Mouse (Mus musculus): ENCODE measurements around the gene Crb2. TPM values are rescaled to one million over a fixed set of nuclear protein-coding genes. Genes with fewer than 3 reads are reported as not detected.

The Crb2 gene
- total and polyA plus RNA-seq, 3 experiments = not detected

DNA sequence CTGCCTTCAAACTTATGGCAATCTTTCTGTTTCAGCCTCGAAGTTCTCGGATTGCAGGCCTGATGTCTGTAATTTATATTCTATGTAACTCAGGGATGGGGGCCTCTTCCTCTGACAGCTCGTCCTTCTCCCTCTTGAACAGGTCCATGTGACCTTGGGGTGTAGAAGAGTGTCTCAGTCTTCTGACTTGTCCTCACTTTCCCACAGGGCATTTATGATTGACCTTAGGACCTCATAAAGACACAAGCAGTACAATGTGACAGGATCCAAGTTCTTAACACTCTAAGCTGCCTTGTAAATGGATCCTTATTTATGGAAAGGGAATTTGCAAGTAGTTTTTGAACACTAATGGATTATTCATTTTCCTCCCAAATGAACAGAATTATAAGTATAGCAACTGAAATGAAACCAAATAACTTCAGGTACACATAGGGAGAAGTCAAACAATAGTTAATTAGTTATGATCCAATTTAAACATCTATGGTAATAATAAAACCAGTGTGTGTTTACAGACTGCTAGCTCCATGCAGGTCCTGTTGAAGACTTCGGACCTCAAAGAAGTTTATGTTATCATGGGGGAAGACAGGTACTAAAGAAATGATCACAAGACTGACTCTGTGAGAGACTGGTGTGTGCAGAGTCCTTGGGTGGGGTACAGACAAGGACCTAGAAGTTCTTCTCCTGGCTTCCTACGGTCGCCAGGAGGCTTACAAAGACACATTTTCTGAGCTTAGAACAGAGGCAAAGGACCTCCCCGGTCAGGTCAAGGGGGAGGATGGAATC, 62.3 kb downstream of the Crb2 start:
- Histone ChIP-seq H3K79me2 (ENCODE audit: control insufficient read depth, insufficient read depth, low read length, poor library complexity) (no peaks in the 10 kb centered on the region), H3K4me3 (ENCODE audit: control insufficient read depth in 1 of 2, insufficient read depth in 1 of 2, low read depth in 2 of 2, low read length in 2 of 2) (no peak overlapping the region), H3K9me3 (replicated peaks; ENCODE audit: insufficient read depth, low read length) (no peaks in the 10 kb centered on the region), H3K4me1 (ENCODE audit: control insufficient read depth in 1 of 2, insufficient read depth in 2 of 2, low read length in 2 of 2) (no peaks in the 10 kb centered on the region), H3K27ac (ENCODE audit: control insufficient read depth, low read depth, low read length) (no peak overlapping the region), H3K9ac (ENCODE audit: control insufficient read depth, low read depth, low read length, poor library complexity, severe bottlenecking) (no peak overlapping the region), H3K36me3 (ENCODE audit: control insufficient read depth in 1 of 2, insufficient read depth in 2 of 2, low read length in 2 of 2) (no peaks in the 10 kb centered on the region), H3K27me3 (ENCODE audit: control insufficient read depth in 1 of 2, insufficient read depth in 2 of 2, low read length in 2 of 2) (no peaks in the 10 kb centered on the region)
- TF ChIP-seq USF1 (IDR thresholded peaks at IDR 0.05; ENCODE audit: low read depth, low read length) (no peak), NELFE (IDR thresholded peaks at IDR 0.05; ENCODE audit: low read depth, low read length) (no peak), MYB (IDR thresholded peaks at IDR 0.05; ENCODE audit: low read depth, low read length) (no peak)
- DNase-seq (ENCODE audit: low read depth, low spot score) = no peak

DNA sequence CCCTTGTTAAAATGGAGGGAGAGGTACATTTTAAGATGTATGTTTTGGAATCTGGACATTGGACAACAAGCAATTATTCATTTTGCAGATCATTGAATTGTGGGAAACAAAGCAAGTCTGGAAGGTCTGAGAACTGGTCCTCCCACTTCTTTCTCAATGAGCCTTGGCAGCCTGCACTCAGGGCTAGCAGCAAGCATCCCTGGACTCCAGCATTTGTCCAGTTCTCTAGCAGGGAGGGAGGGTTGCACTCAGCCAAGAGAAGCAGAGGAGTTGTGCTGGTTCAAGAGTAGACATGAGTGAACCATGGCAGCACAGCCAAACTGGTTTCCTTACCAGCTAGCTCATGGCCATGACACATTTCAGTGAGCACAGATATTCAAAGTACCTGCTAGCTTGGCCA, 63.9 kb downstream of the Crb2 start:
- no peak overlapping the region for H3K4me3 ChIP-seq (ENCODE audit: control insufficient read depth in 1 of 2, insufficient read depth in 1 of 2, low read depth in 2 of 2, low read length in 2 of 2)
- no peak overlapping the region for H3K9ac ChIP-seq (ENCODE audit: control insufficient read depth, low read depth, low read length, poor library complexity, severe bottlenecking)
- no peak for TF ChIP-seq NRF1 (IDR thresholded peaks at IDR 0.05; ENCODE audit: insufficient read depth, low read depth, low read length, poor library complexity, severe bottlenecking)
- no peak for TF ChIP-seq EP300 (IDR thresholded peaks at IDR 0.05; ENCODE audit: low read depth in 1 of 2, low read length in 2 of 2)
- no peak for TF ChIP-seq UBTF (IDR thresholded peaks at IDR 0.05; ENCODE audit: borderline replicate concordance, insufficient read depth, low read depth, low read length)
- no peak for TF ChIP-seq RCOR1 (IDR thresholded peaks at IDR 0.05; ENCODE audit: low read depth, low read length)
- TF ChIP-seq HCFC1 (IDR thresholded peaks at IDR 0.05; ENCODE audit: low read depth, low read length) = no peak
- TF ChIP-seq E2F4 (IDR thresholded peaks at IDR 0.05; ENCODE audit: borderline replicate concordance, low read depth, low read length) = no peak
- H3K27me3 ChIP-seq (ENCODE audit: control insufficient read depth in 1 of 2, insufficient read depth in 2 of 2, low read length in 2 of 2) = no peaks in the 10 kb centered on the region
- H3K27ac ChIP-seq (ENCODE audit: control insufficient read depth, low read depth, low read length) = no peak overlapping the region
- H3K9me3 ChIP-seq (replicated peaks; ENCODE audit: insufficient read depth, low read length) = no peaks in the 10 kb centered on the region
- DNase-seq (ENCODE audit: low read depth, low spot score) = no peak
- no peaks in the 10 kb centered on the region for H3K79me2 ChIP-seq (ENCODE audit: control insufficient read depth, insufficient read depth, low read length, poor library complexity)
- H3K4me1 ChIP-seq (ENCODE audit: control insufficient read depth in 1 of 2, insufficient read depth in 2 of 2, low read length in 2 of 2) = no peaks in the 10 kb centered on the region
- no peaks in the 10 kb centered on the region for H3K36me3 ChIP-seq (ENCODE audit: control insufficient read depth in 1 of 2, insufficient read depth in 2 of 2, low read length in 2 of 2)

- H3K27me3 ChIP-seq (ENCODE audit: control insufficient read depth in 1 of 2, insufficient read depth in 2 of 2, low read length in 2 of 2) = no peaks in the 10 kb centered on the region
- H3K27ac ChIP-seq (ENCODE audit: control insufficient read depth, low read depth, low read length) = no peak overlapping the region
- H3K9me3 ChIP-seq (replicated peaks; ENCODE audit: insufficient read depth, low read length) = no peaks in the 10 kb centered on the region
- no peak for TF ChIP-seq POLR2AphosphoS5 (IDR thresholded peaks at IDR 0.05; ENCODE audit: borderline replicate concordance, low read depth, low read length)
- no peak for TF ChIP-seq USF1 (IDR thresholded peaks at IDR 0.05; ENCODE audit: low read depth, low read length)
- no peak for TF ChIP-seq ZC3H11A (IDR thresholded peaks at IDR 0.05; ENCODE audit: low read depth, low read length)
- TF ChIP-seq POLR2AphosphoS2 (IDR thresholded peaks at IDR 0.05; ENCODE audit: low read length) = no peak
- TF ChIP-seq ETS1 (IDR thresholded peaks at IDR 0.05; ENCODE audit: low read depth, low read length) = no peak
- no peak for TF ChIP-seq TAL1 (IDR thresholded peaks at IDR 0.05; ENCODE audit: low read length)
- TF ChIP-seq SIN3A (IDR thresholded peaks at IDR 0.05; ENCODE audit: low read length) = no peak
- TF ChIP-seq MAFK (IDR thresholded peaks at IDR 0.05; ENCODE audit: borderline replicate concordance, low read depth, low read length) = no peak
- TF ChIP-seq MYB (IDR thresholded peaks at IDR 0.05; ENCODE audit: low read depth, low read length) = no peak
- no peaks in the 10 kb centered on the region for H3K36me3 ChIP-seq (ENCODE audit: control insufficient read depth in 1 of 2, insufficient read depth in 2 of 2, low read length in 2 of 2)
- H3K79me2 ChIP-seq (ENCODE audit: control insufficient read depth, insufficient read depth, low read length, poor library complexity) = no peaks in the 10 kb centered on the region
- no peak overlapping the region for H3K9ac ChIP-seq (ENCODE audit: control insufficient read depth, low read depth, low read length, poor library complexity, severe bottlenecking)
- DNase-seq (ENCODE audit: low read depth, low spot score) = no peak
- H3K4me1 ChIP-seq (ENCODE audit: control insufficient read depth in 1 of 2, insufficient read depth in 2 of 2, low read length in 2 of 2) = no peaks in the 10 kb centered on the region
- no peak overlapping the region for H3K4me3 ChIP-seq (ENCODE audit: control insufficient read depth in 1 of 2, insufficient read depth in 1 of 2, low read depth in 2 of 2, low read length in 2 of 2)
These were observed 66.1 kb downstream of the Crb2 start for GRCm38 (mm10) chr2:37842151-37842569.
